Mouse (Mus musculus) subcutaneous adipose tissue, adult 2 months (tissue): Measurements from ENCODE around the gene Rnf26. TPM values are rescaled to one million over a fixed set of nuclear protein-coding genes. Genes with fewer than 3 reads are reported as not detected.

Source experiments
- polyA plus RNA-seq: library from polyadenylated mRNA; depleted of rRNA; stranded (reverse); fragments of >200 nt; gene quantifications from 2 replicates; pipeline ENCODE4 v1.2.3, GENCODE M21; 2012; ENCODE audit warnings: low replicate concordance; rRNA removed

Gene Rnf26
- polyA plus RNA-seq: 31.5 and 51.6 TPM in 2 replicates

DNA sequence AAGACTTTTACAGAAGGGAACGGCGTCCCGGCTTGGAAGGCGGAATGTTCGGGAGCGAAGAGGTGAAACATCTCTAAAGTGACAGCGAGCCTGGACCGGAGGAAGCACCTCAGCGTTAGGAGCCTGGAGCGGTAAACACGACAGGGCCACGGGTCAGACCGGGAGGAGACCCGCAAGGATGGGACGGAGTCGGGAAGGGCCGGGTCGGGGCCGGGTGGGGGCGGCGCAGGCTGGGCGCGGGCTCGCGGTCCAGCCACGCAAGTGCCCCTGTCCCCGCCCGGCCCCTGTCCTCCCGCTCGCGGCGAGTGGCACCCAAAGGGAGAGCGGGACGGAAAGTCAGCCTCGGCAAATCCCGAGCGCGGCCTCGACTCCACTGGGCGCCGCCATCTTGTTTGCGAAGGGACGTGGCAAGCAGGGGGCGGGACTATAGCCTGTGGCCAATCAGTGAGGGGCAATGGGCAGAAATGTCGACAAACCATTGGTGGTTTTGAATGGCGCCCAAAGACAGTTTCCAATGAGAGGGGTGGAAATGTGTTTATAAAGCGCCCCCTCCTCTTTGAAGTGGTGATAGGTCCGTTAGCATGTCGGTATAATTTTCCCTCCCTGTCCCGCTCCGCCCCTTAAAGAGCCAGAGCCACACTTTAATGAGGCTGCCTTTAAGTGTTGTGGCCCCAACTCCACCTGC is at the start of gene Rnf26, which contains the start of gene Gm49380:
TSS of gene Rnf26 (minus strand) at position 413 of the 685 bp plus-strand sequence.
TSS of gene Gm49380 (minus strand) at position 396 of the 685 bp plus-strand sequence.

DNA sequence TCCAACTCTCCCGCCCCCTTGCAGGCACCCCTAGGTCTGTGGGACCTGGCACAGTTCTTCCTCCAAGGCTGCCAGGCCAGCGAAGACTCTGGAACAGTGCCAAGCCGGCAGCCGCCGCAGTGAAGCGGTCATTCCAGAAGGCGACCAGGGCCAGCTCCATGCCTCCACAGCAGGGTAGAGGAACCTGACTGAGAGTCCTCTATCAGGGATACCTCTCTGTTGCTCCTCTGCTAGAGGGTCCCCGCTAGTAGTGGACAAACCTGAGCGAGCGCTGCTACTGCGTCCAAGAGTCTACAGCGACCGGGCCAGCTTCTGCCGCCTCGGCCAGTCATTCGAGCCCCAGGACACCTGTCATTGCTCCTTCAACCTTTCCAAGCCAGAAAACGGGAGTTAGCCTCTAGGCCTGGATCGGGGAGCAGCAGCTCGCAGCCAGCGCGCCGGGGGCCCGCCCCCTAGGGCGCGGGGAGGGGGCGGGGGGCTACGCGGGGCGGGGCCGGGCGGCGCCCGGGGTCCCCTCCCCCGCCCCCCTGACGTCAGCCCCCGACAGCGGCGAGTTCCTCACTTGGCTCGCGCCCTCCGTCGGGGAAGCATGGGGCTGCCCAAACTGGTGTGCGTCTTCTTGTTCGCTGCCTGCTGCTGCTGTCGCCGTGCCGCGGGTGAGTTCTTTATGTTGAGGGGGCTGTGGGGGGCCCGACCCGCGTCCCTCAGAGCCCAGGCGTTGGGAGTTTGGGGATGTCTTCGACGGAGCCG is 21.0 kb upstream of the Rnf26 start, which contains the start of gene Mcam:
TSS of gene Mcam (plus strand) at position 369 of the 750 bp plus-strand sequence.

DNA sequence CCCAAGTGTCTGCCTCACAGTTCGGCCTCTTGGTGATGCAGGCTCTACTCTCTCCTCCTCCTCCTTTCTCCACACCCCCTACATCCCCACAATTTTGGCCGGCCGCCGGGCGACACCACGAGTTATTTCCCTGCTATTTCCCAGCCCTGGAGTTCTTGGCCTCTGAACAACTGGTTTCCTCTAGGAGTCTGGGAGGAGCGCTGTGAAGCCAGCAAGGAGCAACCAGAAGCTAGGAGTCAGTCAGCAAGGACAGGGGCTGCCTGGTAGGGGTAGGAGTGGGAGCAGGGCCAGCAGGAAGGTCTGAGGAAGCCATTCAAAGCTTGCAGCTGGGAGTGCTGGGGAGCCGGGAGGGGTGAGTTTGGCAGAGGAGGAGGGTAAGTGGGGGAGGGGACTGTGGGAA is 6.2 kb downstream of the Rnf26 start, which contains the start of gene C1qtnf5:
TSS of gene C1qtnf5 (plus strand) at position 136 of the 400 bp plus-strand sequence.

DNA sequence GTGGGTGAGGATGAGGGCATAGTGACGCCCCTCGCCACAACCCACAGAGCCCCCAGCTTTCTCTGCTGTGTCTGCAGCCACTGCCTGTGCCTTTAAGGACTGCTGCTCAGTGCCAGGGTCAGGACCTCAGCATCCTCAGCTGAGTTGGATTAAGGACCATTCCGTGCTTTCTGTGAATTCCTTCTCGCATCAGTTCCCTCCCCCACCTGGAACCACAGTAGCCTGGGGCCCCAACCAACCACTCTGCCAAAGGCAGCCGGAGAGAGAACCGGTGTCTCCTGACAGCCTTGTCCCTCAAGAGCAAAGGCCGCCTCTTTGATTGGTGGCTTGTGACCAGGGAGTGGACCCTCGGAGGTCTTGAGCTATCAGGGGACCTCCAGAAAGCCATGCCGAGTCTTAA is 11.8 kb downstream of the Rnf26 start, which contains the start of gene Mfrp:
TSS of gene Mfrp (plus strand) at position 240 of the 400 bp plus-strand sequence.

DNA sequence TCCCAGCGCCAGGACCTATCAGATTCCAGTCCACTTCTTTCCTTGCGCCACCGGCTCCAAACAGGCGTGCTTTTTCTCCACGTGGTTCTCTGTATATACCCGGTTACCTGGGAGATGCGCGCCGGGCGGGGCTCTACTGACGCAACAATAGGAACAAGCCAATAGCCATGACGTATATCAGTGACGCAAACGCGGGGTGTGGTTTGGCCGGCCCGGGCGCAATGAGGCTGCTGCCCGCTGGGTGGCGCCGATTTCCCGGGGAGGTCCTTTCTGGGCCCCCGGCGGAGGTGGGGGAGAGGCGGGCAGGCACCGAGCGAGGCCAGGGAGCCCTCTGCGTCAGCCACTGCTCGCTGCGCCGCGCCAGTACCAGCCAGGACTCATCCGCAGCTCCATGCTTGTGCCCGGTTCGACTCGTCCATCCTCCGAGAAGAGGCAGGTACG is 46.5 kb downstream of the Rnf26 start, which contains the start of gene Usp2:
TSS of gene Usp2 (plus strand) at position 237 of the 441 bp plus-strand sequence.

Other genes starting within 250 kb of the Rnf26 start
- gene Thy1, start 70.1 kb downstream of the Rnf26 start, polyA plus RNA-seq: 96.2 and 370 TPM in 2 replicates
- gene Usp2, start 46.5 kb downstream of the Rnf26 start, polyA plus RNA-seq: 7.9 and 15.6 TPM in 2 replicates
- gene Mfrp, start 11.8 kb downstream of the Rnf26 start, polyA plus RNA-seq: 0.19 and 0.22 TPM in 2 replicates
- 29.5 and 33.1 TPM in 2 replicates for gene C1qtnf5, start 6.3 kb downstream of the Rnf26 start, polyA plus RNA-seq
- gene Gm49380, start within 50 bp of the Rnf26 start, polyA plus RNA-seq: 0.23 TPM in 1 of 2 replicates, not detected in the other
- gene Mcam, start 21.0 kb upstream of the Rnf26 start, polyA plus RNA-seq: 257 and 403 TPM in 2 replicates
- 11.5 and 18.6 TPM in 2 replicates for gene Cbl, start 120.5 kb upstream of the Rnf26 start, polyA plus RNA-seq
- not detected in 2 replicates for gene Ccdc153, start 127.2 kb upstream of the Rnf26 start, polyA plus RNA-seq
- 0.10 and 0.13 TPM in 2 replicates for gene Pdzd3, start 138.0 kb upstream of the Rnf26 start, polyA plus RNA-seq
- 23.7 and 26.2 TPM in 2 replicates for gene Nlrx1, start 155.1 kb upstream of the Rnf26 start, polyA plus RNA-seq
- 4.6 and 20.7 TPM in 2 replicates for gene Abcg4, start 175.1 kb upstream of the Rnf26 start, polyA plus RNA-seq
- 27.2 and 45.3 TPM in 2 replicates for gene Hinfp, start 192.2 kb upstream of the Rnf26 start, polyA plus RNA-seq
- 64.0 and 72.6 TPM in 2 replicates for gene C2cd2l, start 206.8 kb upstream of the Rnf26 start, polyA plus RNA-seq
- gene Dpagt1, start 212.5 kb upstream of the Rnf26 start, polyA plus RNA-seq: 71.2 and 80.6 TPM in 2 replicates
- gene H2afx, start 221.2 kb upstream of the Rnf26 start, polyA plus RNA-seq: 28.0 and 118 TPM in 2 replicates
- gene Hmbs, start 230.7 kb upstream of the Rnf26 start, polyA plus RNA-seq: 62.0 and 66.6 TPM in 2 replicates
- 35.6 and 39.4 TPM in 2 replicates for gene Vps11, start 248.2 kb upstream of the Rnf26 start, polyA plus RNA-seq